Mouse (Mus musculus) embryonic fibroblast, embryonic 13.5 days (primary cell): ENCODE data around the gene Parg.

Experiments
- CTCF ChIP-seq: IDR thresholded peaks from 2 replicates; pipeline ENCODE4 v1.5.1; 2011; ENCODE audit warnings: mild to moderate bottlenecking, control low read depth, low read length, moderate library complexity, borderline replicate concordance; ENCODE audit not compliant: insufficient read depth
- POLR2A ChIP-seq: IDR thresholded peaks from 2 replicates; pipeline ENCODE4 v1.6.1; 2011; ENCODE audit warnings: low read depth, mild to moderate bottlenecking, control low read depth, low read length, moderate library complexity

GRCm38 (mm10) chr14:32304921-32305320 is 103.2 kb downstream of the Parg start:
- TF ChIP-seq CTCF (no peak), POLR2A (no peak)
